Mouse (Mus musculus) natural killer cell, adult 2 months (primary cell): ENCODE measurements at regions not wholly inside any gene's neighbourhood (a gene's known extent, or its start where the extent isn't known, plus 50 kb on each side); places are given as distances from the start of the nearest gene placed in this dataset.

Experiments used
- DNase-seq, 2 experiments: peaks; one replicate each; pipeline ENCODE4 v3.0.0; 2022; ENCODE audit warnings: low spot score in 2 of 2

DNA sequence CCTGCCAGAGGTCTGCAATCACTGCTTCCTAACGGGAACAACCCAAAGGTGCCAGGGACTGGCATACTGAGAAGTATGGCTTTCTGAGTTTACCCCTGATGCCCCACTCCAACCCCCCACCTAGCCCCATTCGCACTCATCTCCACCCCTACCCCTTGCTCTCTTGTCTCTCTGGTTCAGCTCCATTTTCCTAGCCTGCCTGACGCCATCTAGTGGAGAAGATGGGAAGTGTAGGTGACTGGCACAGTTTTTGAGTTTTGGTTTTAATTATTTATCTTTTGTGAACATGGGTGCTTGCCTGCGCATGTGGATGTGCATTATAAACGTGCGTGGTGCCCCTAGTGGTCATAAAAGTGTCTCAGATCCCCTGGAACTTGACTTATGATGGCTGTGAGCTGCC lies 352.3 kb upstream of the Hs6st1 start:
- DNase-seq: peak in 1 of 2 experiments; percentile 4

DNA sequence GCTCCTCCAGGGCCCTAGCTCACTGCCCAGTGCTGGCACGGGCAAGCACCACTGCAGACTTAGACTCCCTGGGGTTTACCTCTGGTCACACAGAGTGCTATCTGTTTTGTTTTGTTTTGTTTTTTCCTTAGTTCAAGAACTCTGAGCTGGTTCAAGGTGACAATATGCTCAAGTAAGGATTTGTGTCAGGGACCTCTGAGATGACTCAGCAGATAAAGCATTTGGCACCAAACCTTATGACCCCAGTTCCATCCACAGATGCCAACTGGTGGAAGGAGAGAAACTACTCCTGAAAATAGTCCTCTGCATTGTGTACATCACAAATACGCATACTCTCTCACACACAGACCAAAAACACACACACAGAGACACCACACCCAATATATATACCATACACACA lies 351.0 kb upstream of the Hs6st1 start:
- no peak for DNase-seq

DNA sequence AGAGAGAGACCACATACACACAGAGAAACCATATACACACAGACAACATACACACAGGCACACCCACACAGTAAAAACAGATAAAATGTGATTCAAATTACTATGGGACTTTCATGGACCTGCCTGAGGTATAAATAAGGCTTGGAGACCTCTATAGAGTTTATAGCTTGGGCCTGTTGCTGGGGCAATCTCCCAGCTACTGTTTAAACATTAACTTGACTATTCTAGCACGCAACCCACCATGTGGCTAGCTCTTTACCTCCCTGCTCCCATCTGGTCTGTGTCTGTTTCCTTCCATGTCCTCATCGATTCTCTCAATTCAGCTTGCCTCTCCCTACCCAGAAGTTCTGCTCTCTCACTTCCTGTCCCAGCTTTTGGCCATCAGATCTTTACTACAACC lies 350.5 kb upstream of the Hs6st1 start:
- DNase-seq: no peak

DNA sequence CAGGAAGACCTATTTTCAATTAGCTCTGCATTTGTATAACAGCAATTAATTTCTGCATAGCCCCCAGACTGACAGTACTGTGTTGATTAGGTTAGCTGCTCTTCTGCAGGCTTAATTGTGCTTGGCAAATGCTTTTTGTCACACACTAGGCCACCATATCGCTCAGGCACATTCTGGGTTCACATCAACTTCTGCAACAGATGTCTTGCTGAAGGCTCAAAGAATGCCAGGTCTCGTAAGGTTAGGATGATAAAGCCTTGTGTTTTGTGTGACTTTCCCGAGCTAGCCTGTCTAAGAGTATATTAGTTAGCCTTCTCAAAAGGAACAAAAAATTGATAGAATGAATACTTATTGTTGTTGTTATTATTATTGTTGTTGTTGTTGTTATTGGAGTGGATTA lies 348.1 kb upstream of the Hs6st1 start:
- DNase-seq: no peak

DNA sequence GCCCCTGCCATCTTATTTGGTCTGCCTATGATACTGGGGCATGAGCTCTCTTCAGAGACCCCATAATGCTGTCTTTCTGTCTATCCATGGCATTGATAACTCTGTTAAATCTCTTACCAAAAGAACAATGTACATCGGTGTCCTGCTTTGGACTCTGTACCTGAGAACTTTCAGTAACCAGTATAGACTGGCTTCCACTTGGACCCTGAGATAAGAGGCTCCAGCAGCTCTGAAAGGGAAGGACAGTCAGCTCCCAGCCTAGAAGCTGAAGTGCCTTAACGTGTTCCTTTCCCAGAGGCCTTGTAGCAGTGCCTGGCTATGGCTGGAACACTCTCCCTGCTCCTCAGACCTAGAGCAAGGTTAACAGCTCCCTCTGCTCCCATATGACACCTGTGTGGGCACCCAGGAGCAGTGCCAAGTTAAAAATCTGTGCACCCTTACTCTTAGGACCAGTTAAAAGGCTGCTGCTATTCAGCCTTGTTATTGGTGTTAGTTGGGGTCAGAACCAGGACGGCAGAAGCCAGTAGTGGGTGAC lies 343.8 kb upstream of the Hs6st1 start:
- DNase-seq: no peak

DNA sequence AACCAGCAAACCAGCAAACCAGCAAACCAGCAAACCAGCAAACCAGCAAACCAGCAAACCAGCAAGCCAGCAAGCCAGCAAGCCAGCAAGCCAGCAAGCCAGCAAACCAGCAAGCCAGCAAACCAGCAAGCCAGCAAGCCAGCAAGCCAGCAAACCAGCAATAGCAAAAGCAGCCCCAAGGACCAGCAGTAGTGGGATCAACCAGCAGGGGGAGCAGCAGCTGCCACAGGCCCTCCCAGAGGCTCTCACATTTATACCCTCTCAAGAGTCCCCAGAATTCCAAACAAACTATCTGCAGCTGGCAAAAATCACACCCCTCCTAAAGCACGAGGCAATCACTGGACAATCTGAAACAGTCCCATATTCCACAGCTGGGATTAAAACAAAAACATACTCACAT lies 341.6 kb upstream of the Hs6st1 start:
- peak; percentile 17 to 59 for DNase-seq

DNA sequence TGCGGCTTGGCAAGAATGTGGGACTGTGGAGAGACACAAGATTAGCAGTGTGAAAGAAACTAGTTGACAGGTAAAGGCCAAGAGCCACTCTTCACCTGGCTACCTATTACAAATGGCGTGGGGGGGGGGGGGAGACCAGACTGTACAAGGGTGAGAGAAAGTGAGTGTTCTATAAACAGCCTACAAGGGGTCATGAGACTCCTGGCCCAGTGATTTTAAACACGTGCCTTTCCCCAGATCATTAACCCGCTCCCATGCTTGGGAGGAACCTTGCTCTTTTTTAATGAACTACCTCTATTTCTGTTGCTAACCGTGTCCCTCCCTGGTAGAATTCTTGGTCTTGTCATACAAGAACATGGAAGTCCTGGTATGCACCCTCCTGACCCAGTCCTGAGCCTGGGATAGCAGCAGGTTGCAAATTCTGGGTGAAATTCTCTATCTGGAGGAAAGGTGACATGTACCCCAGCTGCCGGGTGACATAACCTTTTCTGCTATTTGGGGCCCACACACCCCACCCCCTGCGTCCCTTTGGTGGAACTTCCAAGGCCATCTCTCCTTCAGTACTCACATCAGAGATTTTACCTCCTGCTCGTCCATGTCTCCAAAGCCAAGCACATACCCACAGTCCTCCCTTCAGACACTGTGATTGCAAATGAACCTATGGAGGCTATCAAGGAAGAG lies 340.8 kb upstream of the Hs6st1 start:
- no peak for DNase-seq

DNA sequence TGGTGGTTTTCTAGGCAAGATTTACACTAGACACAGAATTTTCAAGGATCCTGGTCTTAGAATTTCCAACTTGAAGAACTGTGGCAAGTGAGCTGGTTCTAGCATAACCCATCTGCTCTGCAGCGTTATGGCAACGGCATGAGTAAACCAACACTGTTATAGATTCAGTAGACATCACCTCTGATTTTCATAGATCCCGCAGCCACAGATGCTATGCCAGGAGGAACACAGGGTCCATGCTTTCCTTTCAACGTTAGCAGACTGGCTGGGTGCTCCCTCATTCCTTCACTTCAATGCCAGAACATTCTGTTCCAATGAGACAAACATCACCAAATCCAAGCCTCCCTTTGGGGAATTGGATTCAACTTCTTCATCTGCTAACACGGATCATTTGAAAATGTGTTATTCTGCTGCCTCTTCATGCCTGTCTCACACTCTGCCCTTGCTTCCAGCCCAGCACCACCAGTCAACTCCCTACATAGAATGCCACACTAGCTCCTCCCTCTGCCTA lies 338.4 kb upstream of the Hs6st1 start:
- DNase-seq: no peak

DNA sequence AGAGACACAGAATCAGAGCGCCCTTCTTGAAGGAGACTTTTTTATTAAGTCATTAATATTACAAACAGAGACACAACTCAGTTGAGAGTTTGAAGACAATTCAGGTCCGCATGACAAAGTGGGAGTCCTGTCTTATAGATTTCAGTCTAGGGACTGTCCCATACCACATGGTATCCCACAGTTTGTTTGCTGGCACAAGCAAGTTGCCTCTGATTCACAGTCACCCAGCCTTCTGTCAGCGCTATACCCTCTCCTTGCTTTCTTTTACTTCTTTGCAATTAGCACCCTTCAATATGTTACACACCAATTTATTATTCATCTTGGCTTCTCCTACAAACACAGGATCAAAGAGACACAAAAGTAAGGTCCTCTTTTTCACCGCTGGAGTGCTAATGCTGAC lies 337.9 kb upstream of the Hs6st1 start:
- no peak for DNase-seq

DNA sequence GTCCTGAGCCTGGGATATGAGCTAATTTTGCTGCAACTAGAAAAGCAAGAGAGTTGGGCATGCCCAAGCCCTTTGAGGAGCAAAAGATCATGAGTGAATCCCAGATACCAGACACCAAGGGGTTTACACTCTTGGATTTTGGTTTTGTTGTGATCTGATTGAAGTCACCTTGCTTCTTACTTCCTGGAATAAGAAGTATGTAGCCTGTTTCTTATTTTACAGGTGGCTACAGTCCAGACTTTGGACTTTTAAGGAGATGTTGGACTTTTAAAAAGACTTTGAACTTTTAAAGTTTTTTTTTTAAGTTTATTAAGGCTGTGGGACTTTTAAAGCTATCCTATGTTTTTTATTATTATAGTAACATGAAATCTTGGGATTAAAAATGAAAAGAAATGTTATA lies 332.0 kb upstream of the Hs6st1 start:
- DNase-seq: no peak

DNA sequence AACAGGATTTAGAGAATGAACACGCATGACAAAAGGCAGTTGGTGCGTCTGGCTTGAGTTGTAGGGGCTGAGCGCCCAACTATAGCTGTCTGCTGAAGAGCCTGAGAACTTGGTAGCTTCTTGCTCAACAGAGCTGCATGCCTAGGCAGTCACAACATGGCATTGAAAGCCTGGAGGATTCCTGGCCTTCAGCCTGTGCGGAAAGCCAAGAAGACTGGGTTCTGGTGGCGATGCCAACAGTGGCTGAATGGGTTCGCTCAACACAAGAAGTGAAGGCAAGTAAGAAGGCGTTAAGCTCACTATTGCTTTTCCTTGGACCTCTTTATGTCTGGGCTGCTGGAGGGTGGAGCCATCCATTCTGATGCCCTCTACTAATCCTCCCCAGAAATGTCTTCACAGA lies 318.6 kb upstream of the Hs6st1 start:
- no peak for DNase-seq

DNA sequence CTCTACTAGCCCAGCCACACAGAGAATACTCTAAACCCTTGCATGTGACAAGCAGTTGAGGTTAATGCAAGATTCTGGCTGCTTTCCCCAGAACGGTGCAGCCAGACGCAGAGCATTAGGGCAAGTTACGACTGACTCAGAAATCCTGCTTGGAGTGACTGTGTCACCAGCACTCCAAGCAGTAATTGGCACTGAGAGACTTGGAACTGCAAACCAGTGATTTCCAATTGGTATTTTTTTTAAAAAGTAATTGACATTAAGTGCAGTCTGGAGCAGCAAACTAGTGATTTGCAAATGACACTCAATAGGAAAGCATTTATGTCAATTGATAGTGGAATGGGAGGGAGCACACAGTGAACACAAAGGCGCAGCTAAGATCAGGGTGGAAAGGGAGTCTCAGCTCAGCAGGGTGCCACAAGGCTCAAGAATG lies 318.1 kb upstream of the Hs6st1 start:
- no peak for DNase-seq

DNA sequence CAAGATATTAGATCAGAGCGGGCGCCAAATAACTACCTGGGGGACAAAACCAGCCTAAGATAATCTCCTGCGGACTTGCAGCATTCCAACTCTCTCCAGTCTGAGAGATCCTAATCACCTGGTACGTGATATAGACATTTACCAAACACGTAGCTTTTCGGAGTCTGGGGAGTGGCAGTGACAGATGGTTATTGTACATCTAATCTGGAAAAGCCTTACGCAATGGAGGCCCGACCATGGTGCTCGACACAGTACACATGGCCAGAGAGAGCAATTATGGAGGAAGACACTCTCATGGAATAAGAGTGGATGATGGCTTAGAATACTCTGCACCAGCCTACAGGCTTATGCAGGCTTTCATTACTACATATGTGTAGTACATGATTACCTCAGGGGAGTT lies 315.6 kb upstream of the Hs6st1 start:
- no peak for DNase-seq

DNA sequence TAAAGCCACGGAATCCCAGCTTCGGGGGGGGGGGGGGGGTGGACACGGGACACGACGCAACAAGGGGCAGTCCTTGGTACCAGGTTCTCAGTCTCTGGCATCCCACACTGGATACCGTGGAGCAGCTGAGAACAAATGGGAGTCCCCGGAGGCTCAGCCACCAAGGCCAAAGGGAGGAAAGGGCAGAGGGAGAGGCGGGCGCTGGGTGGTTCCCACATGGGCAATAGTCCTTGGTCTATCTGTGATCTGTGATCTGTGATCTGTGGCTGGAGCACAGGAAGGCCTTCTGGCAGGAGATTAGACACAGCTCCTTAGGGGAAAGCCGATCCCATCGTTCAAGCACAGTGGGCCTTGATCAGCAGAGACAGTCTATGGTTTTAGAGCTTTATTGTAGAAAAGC lies 314.0 kb upstream of the Hs6st1 start:
- DNase-seq: no peak

DNA sequence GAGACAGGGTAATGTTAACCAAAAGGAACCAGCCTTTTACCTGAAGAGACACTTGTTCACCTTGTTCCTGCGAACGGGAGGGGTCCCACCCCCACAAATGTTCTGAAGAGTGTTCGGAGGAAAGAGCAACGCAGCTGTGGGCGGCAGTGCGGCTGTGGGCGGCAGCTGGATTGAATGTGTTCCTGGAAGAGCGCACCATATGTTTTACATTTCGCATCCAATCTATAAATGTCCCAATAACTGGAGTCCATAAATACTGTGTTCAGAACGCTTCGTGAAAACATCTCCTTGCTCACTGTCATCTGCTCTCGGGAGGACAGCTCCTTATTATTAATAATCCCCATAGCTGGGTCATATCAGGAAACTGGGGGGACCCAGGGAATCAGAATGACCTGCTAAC lies 309.2 kb upstream of the Hs6st1 start:
- no peak for DNase-seq

DNA sequence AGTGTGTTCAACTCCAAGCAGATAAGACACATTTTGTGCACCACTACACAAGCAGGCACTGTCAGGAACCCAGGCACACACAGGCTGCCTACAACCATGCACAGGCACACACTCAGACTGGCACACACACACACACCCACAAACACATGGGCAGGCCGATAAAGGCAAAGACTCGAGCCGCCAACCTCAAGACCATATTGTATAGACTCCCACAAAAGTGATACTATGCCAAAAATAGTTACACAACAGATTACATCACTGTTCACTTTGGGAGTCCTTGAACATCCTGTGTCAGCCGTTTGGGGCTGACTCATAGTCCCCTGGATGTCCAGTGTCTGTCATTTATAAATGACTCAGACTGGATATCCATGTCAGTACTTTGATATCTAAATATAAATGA lies 308.6 kb upstream of the Hs6st1 start:
- no peak for DNase-seq

DNA sequence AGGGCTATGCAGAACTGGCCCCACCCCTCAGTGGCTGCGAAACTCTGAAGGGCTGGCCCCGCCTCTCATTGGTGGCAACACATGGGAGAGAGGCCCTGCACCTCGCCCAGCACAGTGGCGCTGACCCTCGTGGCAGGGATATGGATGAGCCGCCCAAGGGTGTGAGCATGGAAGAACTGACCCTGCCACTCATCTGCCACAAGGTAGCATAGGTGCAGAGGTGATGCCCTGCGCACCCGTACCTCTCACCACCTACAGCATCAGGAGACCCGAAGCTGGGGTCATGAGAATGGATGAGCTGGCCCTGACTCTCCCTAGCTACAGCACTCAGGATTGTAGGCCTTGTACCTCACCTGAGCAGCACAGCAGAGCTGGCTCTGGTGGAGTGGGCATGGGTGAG lies 305.1 kb upstream of the Hs6st1 start:
- DNase-seq: no peak

DNA sequence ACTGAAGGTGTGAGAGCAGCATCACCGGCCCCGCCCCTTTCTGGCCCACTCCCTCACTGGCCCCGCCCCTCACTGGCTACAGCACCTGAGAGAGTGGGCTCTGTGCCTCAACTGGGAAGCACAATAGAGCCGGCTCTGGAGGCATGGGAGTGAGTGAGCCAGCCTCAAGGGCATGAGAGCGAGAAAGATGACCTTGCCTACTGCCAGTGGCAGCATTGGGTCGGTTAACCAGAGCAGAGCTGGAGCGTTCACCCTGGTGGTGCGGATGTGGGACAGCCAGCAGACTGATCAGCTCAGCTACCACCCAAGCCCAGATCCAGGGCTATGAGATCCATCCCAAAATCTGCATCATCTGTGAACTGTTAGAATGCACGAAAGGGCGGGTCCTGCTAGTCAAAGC lies 304.7 kb upstream of the Hs6st1 start:
- no peak for DNase-seq

DNA sequence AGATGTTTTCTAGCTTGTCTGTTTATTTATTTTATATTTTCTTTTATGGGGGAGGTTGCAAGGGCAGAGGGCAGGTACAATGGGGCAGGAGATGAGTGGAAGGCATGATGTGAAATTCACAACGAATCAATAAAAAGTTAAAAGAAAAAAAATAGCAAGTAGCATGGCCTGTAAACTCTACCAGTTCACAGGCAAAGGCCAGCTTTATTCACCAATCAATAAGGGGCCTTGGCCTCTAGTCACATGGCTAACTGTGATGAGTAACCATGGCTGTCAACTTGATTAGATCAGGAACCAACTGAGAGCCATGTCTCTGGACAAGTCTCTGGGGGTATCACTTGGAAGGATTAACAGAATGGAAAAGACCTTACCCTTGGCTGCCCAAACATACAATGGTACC lies 304.1 kb upstream of the Hs6st1 start:
- DNase-seq: no peak

DNA sequence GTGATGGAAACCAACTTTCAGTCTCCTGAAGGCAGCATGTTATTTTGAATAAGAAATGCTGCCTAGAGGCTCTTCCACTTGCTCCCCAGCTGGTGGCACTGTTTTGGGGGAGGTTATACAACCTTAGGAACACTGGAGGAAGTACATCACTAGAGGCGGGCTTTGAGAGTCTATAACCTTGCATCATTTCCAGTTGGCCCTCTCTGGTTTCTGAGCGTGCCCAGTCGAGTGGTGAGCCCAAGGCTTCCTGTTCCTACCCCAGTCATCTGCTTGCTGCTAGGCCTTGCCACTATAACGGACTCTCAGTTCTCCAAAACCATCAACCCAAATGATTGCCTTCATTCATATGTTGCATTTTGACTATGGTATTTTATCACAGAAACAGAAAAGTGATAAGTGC lies 302.5 kb upstream of the Hs6st1 start:
- DNase-seq: peak in 1 of 2 experiments; percentile 4

DNA sequence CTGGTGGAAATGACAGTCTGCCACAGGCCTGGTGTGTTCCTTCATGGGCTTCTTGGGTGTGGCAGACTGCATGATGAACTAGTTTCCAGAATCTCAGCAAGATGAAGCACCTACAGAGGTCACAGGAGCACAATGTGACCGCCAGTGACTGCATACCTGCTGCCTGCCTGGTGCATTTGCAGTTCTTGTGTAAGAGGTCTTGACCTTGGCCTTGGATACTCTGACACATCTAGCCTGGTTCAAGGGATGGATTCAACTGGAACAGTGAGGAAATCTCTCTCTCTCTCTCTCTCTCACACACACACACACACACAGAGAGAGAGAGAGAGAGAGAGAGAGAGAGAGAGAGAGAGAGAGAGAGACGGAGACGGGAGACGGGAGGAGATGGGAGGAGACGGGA lies 301.9 kb upstream of the Hs6st1 start:
- DNase-seq: no peak

DNA sequence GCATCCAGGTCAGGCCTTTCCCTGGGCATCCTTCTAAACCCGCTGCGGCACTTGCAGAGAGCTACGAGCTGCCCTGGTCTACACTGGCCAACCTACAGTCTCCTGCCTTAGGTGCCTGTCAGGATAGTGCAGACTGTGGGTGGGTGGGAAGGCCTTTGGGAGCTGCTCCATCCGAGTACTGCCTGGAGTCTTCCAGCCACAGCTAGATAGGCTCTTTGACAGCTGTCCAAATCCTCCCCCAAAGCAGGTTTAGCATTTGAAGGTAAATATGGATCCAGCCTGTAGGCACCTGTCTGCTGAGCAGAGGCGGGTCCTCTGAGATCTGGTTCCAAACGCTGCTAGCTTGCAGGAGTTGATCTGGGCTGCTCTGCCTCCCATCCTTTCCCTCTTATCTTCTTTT lies 295.6 kb upstream of the Hs6st1 start:
- no peak for DNase-seq

DNA sequence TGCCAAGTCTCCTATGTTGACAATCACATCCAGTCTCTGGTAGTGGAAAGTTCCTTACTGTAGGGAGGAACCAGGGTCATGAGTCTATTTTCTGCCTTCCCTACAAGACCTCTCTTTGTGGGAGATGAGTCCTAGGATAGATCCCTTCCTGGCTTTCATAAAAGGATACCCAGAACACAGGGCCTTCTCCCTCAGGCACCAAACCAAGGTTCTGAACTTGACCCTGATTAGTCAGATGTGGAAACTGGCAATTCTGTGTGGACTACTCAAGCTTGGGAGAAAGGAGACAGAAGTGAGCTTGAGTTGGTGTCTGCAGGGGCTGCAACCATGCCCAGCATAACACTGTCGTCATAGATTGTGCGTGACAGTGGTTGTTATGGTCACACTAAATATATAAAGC lies 293.6 kb upstream of the Hs6st1 start:
- DNase-seq: no peak

DNA sequence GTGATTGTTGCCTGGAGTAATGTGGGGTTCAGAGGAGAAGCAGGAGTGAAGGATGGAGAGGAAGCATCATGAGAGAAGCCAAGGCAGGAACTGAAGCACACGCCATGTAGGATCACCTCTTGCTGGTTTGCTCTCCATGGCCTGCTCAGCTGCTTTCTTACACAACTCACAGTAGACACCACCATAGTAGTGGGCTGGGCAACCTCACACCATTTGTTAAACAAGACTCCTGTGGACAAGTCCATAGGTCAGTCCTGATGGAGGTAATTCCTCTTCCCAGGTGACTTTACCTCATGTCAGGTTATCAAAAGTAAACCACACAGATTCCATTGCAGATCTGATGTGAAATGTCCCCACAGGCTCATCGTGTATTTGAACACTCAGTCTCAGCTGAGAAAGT lies 285.5 kb upstream of the Hs6st1 start:
- no peak for DNase-seq
